Mouse (Mus musculus): ENCODE data around the gene Cdhr3. TPM values are rescaled to one million over a fixed set of nuclear protein-coding genes. Genes with fewer than 3 reads are reported as not detected.

Gene Cdhr3
- polyA plus RNA-seq, 1 experiment from 2014 or later = 0.17 TPM

GRCm38 (mm10) chr12:33096017-33096416, 3.3 kb upstream of the Cdhr3 start:
- no peaks in the 10 kb centered on the region for H3K36me3 ChIP-seq (ENCODE audit: control insufficient read depth, insufficient read depth, low read length)
- no peak overlapping the region for H3K4me2 ChIP-seq (ENCODE audit: low read depth, low read length)
- no peak for ATAC-seq (ENCODE audit: low read depth)
- no peak overlapping the region for H3K27ac ChIP-seq (ENCODE audit: low read depth, low read length)
- H3K9ac ChIP-seq (replicated peaks; ENCODE audit: low read depth, low read length) = no peak overlapping the region
- H3K9me3 ChIP-seq (ENCODE audit: control insufficient read depth, low read length) = no peaks in the 10 kb centered on the region
- 70% methylated on average over 3 of the region's 3 CpGs for WGBS
- H3K4me1 ChIP-seq (ENCODE audit: control insufficient read depth, insufficient read depth, low read length) = no peaks in the 10 kb centered on the region
- no peaks in the 10 kb centered on the region for H3K27me3 ChIP-seq (ENCODE audit: control insufficient read depth, insufficient read depth, low read length)
- H3K4me3 ChIP-seq (ENCODE audit: low read depth, low read length) = no peak overlapping the region

GRCm38 (mm10) chr12:33092196-33092595, 479 bp downstream of the Cdhr3 start:
- 81% methylated on average over 2 of the region's 2 CpGs for WGBS
- Histone ChIP-seq H3K27me3 (ENCODE audit: control insufficient read depth, insufficient read depth, low read length) (no peaks in the 10 kb centered on the region), H3K9me3 (ENCODE audit: control insufficient read depth, low read length) (no peaks in the 10 kb centered on the region)

GRCm38 (mm10) chr12:33086151-33086550, 6.5 kb downstream of the Cdhr3 start:
- Histone ChIP-seq H3K27me3 (ENCODE audit: control insufficient read depth, insufficient read depth, low read length) (no peaks in the 10 kb centered on the region), H3K9me3 (ENCODE audit: control insufficient read depth, low read length) (no peaks in the 10 kb centered on the region), H3K4me3 (ENCODE audit: low read depth, low read length) (no peak overlapping the region), H3K36me3 (ENCODE audit: control insufficient read depth, insufficient read depth, low read length) (no peaks in the 10 kb centered on the region), H3K4me2 (ENCODE audit: low read depth, low read length) (no peak overlapping the region), H3K9ac (replicated peaks; ENCODE audit: low read depth, low read length) (no peak overlapping the region), H3K27ac (ENCODE audit: low read depth, low read length) (no peak overlapping the region), H3K4me1 (ENCODE audit: control insufficient read depth, insufficient read depth, low read length) (0 out of 2 replicates have a peak, but pooled peaks cover 3% of the 10 kb centered on the region)
- WGBS = 11% methylated on average over 5 of the region's 5 CpGs
- ATAC-seq (ENCODE audit: low read depth) = peak; percentile 60; the same call in 1 of the 2 replicates

More at GRCm38 (mm10) chr12:33092196-33092595, 479 bp downstream of the Cdhr3 start:
- Histone ChIP-seq H3K4me2 (ENCODE audit: low read depth, low read length) (no peak overlapping the region), H3K27ac (ENCODE audit: low read depth, low read length) (no peak overlapping the region), H3K9ac (replicated peaks; ENCODE audit: low read depth, low read length) (no peak overlapping the region), H3K4me1 (ENCODE audit: control insufficient read depth, insufficient read depth, low read length) (no peaks in the 10 kb centered on the region), H3K4me3 (ENCODE audit: low read depth, low read length) (no peak overlapping the region), H3K36me3 (ENCODE audit: control insufficient read depth, insufficient read depth, low read length) (no peaks in the 10 kb centered on the region)
- ATAC-seq (ENCODE audit: low read depth) = no peak

- 55% methylated on average over 2 of the region's 2 CpGs for WGBS
- Histone ChIP-seq H3K27ac (ENCODE audit: low read depth, low read length) (no peak overlapping the region), H3K27me3 (ENCODE audit: control insufficient read depth, insufficient read depth, low read length) (no peaks in the 10 kb centered on the region), H3K9ac (replicated peaks; ENCODE audit: low read depth, low read length) (no peak overlapping the region), H3K9me3 (ENCODE audit: control insufficient read depth, low read length) (no peaks in the 10 kb centered on the region), H3K4me3 (ENCODE audit: low read depth, low read length) (no peak overlapping the region), H3K4me2 (ENCODE audit: low read depth, low read length) (no peak overlapping the region), H3K4me1 (ENCODE audit: control insufficient read depth, insufficient read depth, low read length) (0 out of 2 replicates have a peak, but pooled peaks cover 3% of the 10 kb centered on the region), H3K36me3 (ENCODE audit: control insufficient read depth, insufficient read depth, low read length) (no peaks in the 10 kb centered on the region)
- ATAC-seq (ENCODE audit: low read depth) = no peak
Observed at GRCm38 (mm10) chr12:33084683-33085082, 8.0 kb downstream of the Cdhr3 start.

GRCm38 (mm10) chr12:33083362-33083761, 9.3 kb downstream of the Cdhr3 start:
- Histone ChIP-seq H3K9me3 (ENCODE audit: control insufficient read depth, low read length) (no peaks in the 10 kb centered on the region), H3K36me3 (ENCODE audit: control insufficient read depth, insufficient read depth, low read length) (no peaks in the 10 kb centered on the region), H3K4me3 (ENCODE audit: low read depth, low read length) (no peak overlapping the region), H3K27ac (ENCODE audit: low read depth, low read length) (no peak overlapping the region), H3K9ac (replicated peaks; ENCODE audit: low read depth, low read length) (no peak overlapping the region), H3K4me1 (ENCODE audit: control insufficient read depth, insufficient read depth, low read length) (0 out of 2 replicates have a peak, but pooled peaks cover 3% of the 10 kb centered on the region), H3K27me3 (ENCODE audit: control insufficient read depth, insufficient read depth, low read length) (no peaks in the 10 kb centered on the region), H3K4me2 (ENCODE audit: low read depth, low read length) (no peak overlapping the region)
- 55% methylated on average over 5 of the region's 5 CpGs for WGBS
- ATAC-seq (ENCODE audit: low read depth) = no peak

- Histone ChIP-seq H3K27me3 (ENCODE audit: control insufficient read depth, insufficient read depth, low read length) (no peaks in the 10 kb centered on the region), H3K9ac (replicated peaks; ENCODE audit: low read depth, low read length) (no peak overlapping the region), H3K4me3 (ENCODE audit: low read depth, low read length) (no peak overlapping the region), H3K27ac (ENCODE audit: low read depth, low read length) (no peak overlapping the region), H3K4me2 (ENCODE audit: low read depth, low read length) (no peak overlapping the region), H3K9me3 (ENCODE audit: control insufficient read depth, low read length) (no peaks in the 10 kb centered on the region), H3K4me1 (ENCODE audit: control insufficient read depth, insufficient read depth, low read length) (peaks cover 10% of the 10 kb centered on the region), H3K36me3 (ENCODE audit: control insufficient read depth, insufficient read depth, low read length) (no peaks in the 10 kb centered on the region)
- 72% methylated on average over 3 of the region's 3 CpGs for WGBS
- ATAC-seq (ENCODE audit: low read depth) = no peak
Observed at GRCm38 (mm10) chr12:33076309-33076708, 16.4 kb downstream of the Cdhr3 start.

- Histone ChIP-seq H3K27me3 (ENCODE audit: control insufficient read depth, insufficient read depth, low read length) (no peaks in the 10 kb centered on the region), H3K4me1 (ENCODE audit: control insufficient read depth, insufficient read depth, low read length) (peaks cover 10% of the 10 kb centered on the region), H3K4me3 (ENCODE audit: low read depth, low read length) (no peak overlapping the region), H3K36me3 (ENCODE audit: control insufficient read depth, insufficient read depth, low read length) (no peaks in the 10 kb centered on the region), H3K9ac (replicated peaks; ENCODE audit: low read depth, low read length) (no peak overlapping the region), H3K4me2 (ENCODE audit: low read depth, low read length) (no peak overlapping the region), H3K9me3 (ENCODE audit: control insufficient read depth, low read length) (no peaks in the 10 kb centered on the region), H3K27ac (ENCODE audit: low read depth, low read length) (peak overlapping the region; percentile 62)
- 29% methylated on average over 8 of the region's 8 CpGs for WGBS
- peak; percentile 42; the same call in 1 of the 2 replicates for ATAC-seq (ENCODE audit: low read depth)
Observed at GRCm38 (mm10) chr12:33071901-33072672, 20.6 kb downstream of the Cdhr3 start.

- Histone ChIP-seq H3K9me3 (ENCODE audit: control insufficient read depth, low read length) (no peaks in the 10 kb centered on the region), H3K4me2 (ENCODE audit: low read depth, low read length) (no peak overlapping the region), H3K27ac (ENCODE audit: low read depth, low read length) (no peak overlapping the region), H3K9ac (replicated peaks; ENCODE audit: low read depth, low read length) (no peak overlapping the region), H3K4me3 (ENCODE audit: low read depth, low read length) (no peak overlapping the region), H3K27me3 (ENCODE audit: control insufficient read depth, insufficient read depth, low read length) (no peaks in the 10 kb centered on the region), H3K36me3 (ENCODE audit: control insufficient read depth, insufficient read depth, low read length) (no peaks in the 10 kb centered on the region), H3K4me1 (ENCODE audit: control insufficient read depth, insufficient read depth, low read length) (peaks cover 10% of the 10 kb centered on the region)
- ATAC-seq (ENCODE audit: low read depth) = no peak
- 83% methylated on average over 2 of the region's 2 CpGs for WGBS
Observed at GRCm38 (mm10) chr12:33068977-33069376, 23.7 kb downstream of the Cdhr3 start.

GRCm38 (mm10) chr12:33066355-33066754, 26.3 kb downstream of the Cdhr3 start:
- no peak overlapping the region for H3K4me2 ChIP-seq (ENCODE audit: low read depth, low read length)
- no peaks in the 10 kb centered on the region for H3K36me3 ChIP-seq (ENCODE audit: control insufficient read depth, insufficient read depth, low read length)
- no peaks in the 10 kb centered on the region for H3K27me3 ChIP-seq (ENCODE audit: control insufficient read depth, insufficient read depth, low read length)
- H3K4me1 ChIP-seq (ENCODE audit: control insufficient read depth, insufficient read depth, low read length) = peaks cover 7% of the 10 kb centered on the region
- 61% methylated on average over 4 of the region's 4 CpGs for WGBS
- no peak overlapping the region for H3K4me3 ChIP-seq (ENCODE audit: low read depth, low read length)
- ATAC-seq (ENCODE audit: low read depth) = no peak
- no peak overlapping the region for H3K27ac ChIP-seq (ENCODE audit: low read depth, low read length)
- no peak overlapping the region for H3K9ac ChIP-seq (replicated peaks; ENCODE audit: low read depth, low read length)
- H3K9me3 ChIP-seq (ENCODE audit: control insufficient read depth, low read length) = no peaks in the 10 kb centered on the region
